Mouse (Mus musculus): Measurements from ENCODE around the gene Pfkp. TPM values are rescaled to one million over a fixed set of nuclear protein-coding genes. Genes with fewer than 3 reads are reported as not detected.

Pfkp gene
- polyA plus RNA-seq, 1 experiment, result 225 TPM

DNA sequence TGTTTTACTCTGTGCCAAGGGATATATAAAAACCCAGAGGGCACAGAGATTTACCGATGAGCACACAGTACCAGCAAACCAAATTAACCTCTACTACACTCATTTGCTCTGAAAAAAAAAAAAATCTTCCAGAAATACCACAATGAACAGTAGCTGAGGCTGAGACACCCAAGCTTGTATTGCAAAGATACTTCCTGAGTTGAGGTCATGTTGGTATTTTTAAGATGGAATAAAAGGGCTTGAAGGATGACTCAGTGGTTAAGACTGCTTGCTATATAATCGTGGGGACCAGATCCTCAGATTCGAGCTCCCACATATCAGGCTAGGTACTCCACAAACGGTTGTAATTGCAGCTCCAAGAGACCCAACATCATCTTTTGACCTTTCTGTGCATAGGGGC lies 24.5 kb downstream of the Pfkp start:
- no peak overlapping the region for H3K27ac ChIP-seq (ENCODE audit: insufficient read depth, low read length)
- H3K4me3 ChIP-seq (ENCODE audit: insufficient read depth, low read length), result no peak overlapping the region
- H3K4me1 ChIP-seq (ENCODE audit: control insufficient read depth, insufficient read depth, low read length), result peaks cover 8% of the 10 kb centered on the region
- TF ChIP-seq POLR2A (IDR thresholded peaks at IDR 0.05; ENCODE audit: extremely low read depth, insufficient read depth, low read length) (no peak), CTCF (IDR thresholded peaks at IDR 0.05; ENCODE audit: extremely low read depth, insufficient read depth, low read length) (no peak)

GRCm38 (mm10) chr13:6621831-6622230 lies 26.7 kb downstream of the Pfkp start:
- Histone ChIP-seq H3K27ac (ENCODE audit: insufficient read depth, low read length) (no peak overlapping the region), H3K4me1 (ENCODE audit: control insufficient read depth, insufficient read depth, low read length) (peaks cover 10% of the 10 kb centered on the region), H3K4me3 (ENCODE audit: insufficient read depth, low read length) (no peak overlapping the region)
- TF ChIP-seq CTCF (IDR thresholded peaks at IDR 0.05; ENCODE audit: extremely low read depth, insufficient read depth, low read length), result no peak
- no peak for TF ChIP-seq POLR2A (IDR thresholded peaks at IDR 0.05; ENCODE audit: extremely low read depth, insufficient read depth, low read length)

DNA sequence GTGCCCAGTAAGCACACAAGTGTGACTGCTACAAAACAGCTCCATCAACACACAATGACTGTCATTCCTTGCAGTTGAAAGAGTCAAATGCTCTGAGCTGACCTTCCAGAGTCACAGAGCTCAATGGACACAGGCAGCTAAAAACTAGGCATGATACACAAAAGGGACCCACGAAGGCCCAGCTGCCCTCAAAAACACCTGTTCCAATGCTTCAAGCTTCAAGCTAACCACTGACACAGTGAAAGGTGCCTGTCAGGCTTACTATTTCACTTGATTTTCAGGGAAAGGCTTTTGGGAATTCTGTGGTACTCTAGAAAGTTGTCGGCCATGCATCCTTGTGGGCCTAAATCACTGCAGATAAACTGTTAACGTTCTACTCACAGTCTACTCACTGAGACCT lies 28.3 kb downstream of the Pfkp start:
- Histone ChIP-seq H3K27ac (ENCODE audit: insufficient read depth, low read length) (no peak overlapping the region), H3K4me3 (ENCODE audit: insufficient read depth, low read length) (no peak overlapping the region), H3K4me1 (ENCODE audit: control insufficient read depth, insufficient read depth, low read length) (peaks cover 5% of the 10 kb centered on the region)
- TF ChIP-seq CTCF (IDR thresholded peaks at IDR 0.05; ENCODE audit: extremely low read depth, insufficient read depth, low read length), result no peak
- TF ChIP-seq POLR2A (IDR thresholded peaks at IDR 0.05; ENCODE audit: extremely low read depth, insufficient read depth, low read length), result no peak

DNA sequence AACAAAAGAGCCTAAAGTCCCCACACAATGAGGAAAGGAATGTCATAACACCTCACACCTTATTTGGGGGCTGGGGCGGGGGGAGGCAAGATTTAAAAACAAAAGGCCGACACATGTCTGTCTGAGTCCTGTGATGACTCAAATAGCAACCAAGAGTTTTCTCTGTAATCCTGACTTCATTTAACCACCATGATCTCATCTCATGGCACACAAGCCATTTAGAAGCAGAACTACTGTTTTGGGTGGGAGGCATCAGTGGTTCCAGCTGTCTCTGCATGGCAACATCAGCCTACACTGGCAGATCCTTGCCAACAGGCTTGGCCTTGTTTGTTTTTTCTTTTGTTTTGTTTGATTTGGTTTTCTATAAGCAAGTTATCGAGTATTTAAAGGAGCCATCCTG lies 29.9 kb downstream of the Pfkp start:
- no peak for TF ChIP-seq POLR2A (IDR thresholded peaks at IDR 0.05; ENCODE audit: extremely low read depth, insufficient read depth, low read length)
- Histone ChIP-seq H3K27ac (ENCODE audit: insufficient read depth, low read length) (no peak overlapping the region), H3K4me1 (ENCODE audit: control insufficient read depth, insufficient read depth, low read length) (peaks cover 5% of the 10 kb centered on the region; the same call in 1 of the 2 replicates), H3K4me3 (ENCODE audit: insufficient read depth, low read length) (no peak overlapping the region)

DNA sequence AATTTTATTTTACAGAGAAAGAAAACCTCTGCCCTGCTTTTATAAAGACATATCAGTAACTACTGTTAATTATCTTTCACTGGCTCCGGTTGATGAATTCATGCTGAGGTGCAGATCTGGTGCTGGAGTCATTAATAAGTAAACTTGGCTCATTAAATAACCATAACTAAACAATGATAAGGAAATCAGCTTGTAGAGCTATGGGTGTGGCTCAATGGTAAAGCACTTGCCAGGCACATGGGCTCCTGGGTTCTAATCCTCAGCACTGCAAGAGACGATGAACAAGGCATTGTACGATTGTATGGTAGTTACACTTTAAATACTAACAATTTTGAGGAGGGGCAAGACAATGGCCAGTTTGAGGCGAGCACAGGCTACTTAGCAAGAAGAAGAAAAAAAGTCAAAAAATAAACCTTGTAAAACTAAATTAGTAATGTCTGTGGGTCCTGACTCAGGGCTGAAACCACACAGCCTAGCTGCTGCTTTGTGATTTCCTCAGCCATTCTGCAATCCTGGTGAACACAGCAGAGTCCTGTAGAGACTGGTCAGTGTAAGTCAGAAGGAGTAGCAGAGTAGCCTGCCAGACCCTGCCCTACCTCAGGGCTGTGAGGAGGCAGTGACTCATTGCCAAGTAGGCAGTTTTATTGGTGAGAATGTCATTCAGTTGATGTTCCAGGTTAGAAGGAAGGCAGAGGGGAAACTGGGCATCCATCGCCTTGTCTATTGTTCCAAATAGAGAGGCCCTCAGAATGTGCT lies 34.7 kb downstream of the Pfkp start:
- TF ChIP-seq CTCF (IDR thresholded peaks at IDR 0.05; ENCODE audit: extremely low read depth, insufficient read depth, low read length) (no peak), POLR2A (IDR thresholded peaks at IDR 0.05; ENCODE audit: extremely low read depth, insufficient read depth, low read length) (no peak)
- H3K4me1 ChIP-seq (ENCODE audit: control insufficient read depth, insufficient read depth, low read length), result peaks cover 5% of the 10 kb centered on the region; the same call in 1 of the 2 replicates
- no peak overlapping the region for H3K4me3 ChIP-seq (ENCODE audit: insufficient read depth, low read length)
- no peak overlapping the region for H3K27ac ChIP-seq (ENCODE audit: insufficient read depth, low read length)

- TF ChIP-seq POLR2A (IDR thresholded peaks at IDR 0.05; ENCODE audit: extremely low read depth, insufficient read depth, low read length) (no peak), CTCF (IDR thresholded peaks at IDR 0.05; ENCODE audit: extremely low read depth, insufficient read depth, low read length) (peak; percentile 24; the same call in 1 of the 2 replicates)
- Histone ChIP-seq H3K4me3 (ENCODE audit: insufficient read depth, low read length) (no peak overlapping the region), H3K4me1 (ENCODE audit: control insufficient read depth, insufficient read depth, low read length) (no peaks in the 10 kb centered on the region), H3K27ac (ENCODE audit: insufficient read depth, low read length) (no peak overlapping the region)
Measured at GRCm38 (mm10) chr13:6602786-6603409, 45.7 kb downstream of the Pfkp start.

DNA sequence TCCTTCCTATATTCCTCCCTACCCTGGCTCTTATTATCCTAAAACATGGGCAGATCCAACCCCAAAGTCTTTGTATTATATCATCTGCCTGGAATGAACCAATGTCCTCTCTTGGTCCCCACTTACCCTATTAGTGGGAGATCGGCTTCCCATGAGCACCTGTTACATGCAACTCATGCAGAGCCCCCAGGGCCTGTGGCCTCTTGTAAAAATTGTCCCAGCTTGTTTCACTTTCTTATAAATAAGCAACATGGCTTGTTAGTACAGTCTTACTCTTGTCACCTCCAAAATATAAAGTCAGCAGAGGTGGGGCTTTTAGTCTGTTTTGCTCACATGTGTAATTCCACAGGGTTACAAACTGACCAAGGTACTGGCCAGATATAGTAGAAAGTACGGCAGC lies 46.9 kb downstream of the Pfkp start:
- Histone ChIP-seq H3K4me1 (ENCODE audit: control insufficient read depth, insufficient read depth, low read length) (no peaks in the 10 kb centered on the region), H3K27ac (ENCODE audit: insufficient read depth, low read length) (no peak overlapping the region), H3K4me3 (ENCODE audit: insufficient read depth, low read length) (no peak overlapping the region)
- no peak for TF ChIP-seq POLR2A (IDR thresholded peaks at IDR 0.05; ENCODE audit: extremely low read depth, insufficient read depth, low read length)
- TF ChIP-seq CTCF (IDR thresholded peaks at IDR 0.05; ENCODE audit: extremely low read depth, insufficient read depth, low read length), result no peak

DNA sequence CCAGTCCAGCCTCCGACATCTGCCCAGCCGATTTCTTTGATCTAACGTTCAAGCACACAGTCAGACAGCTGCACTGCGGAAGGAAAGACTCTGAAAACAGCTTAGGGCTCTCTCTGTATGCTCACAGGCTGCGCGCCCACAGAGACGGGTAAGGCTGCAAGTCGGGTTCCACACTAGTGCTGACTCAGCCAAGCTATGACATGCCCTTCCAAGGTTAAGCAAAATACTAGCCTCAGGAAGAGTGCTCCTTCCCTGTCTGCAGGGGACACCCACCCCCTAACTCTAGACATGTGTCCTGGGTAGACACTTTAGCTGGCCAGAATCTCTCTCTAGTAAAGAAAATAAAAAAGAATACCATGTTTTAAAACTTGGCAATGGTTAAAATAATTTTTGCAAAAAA lies 48.0 kb downstream of the Pfkp start:
- TF ChIP-seq CTCF (IDR thresholded peaks at IDR 0.05; ENCODE audit: extremely low read depth, insufficient read depth, low read length), result no peak
- TF ChIP-seq POLR2A (IDR thresholded peaks at IDR 0.05; ENCODE audit: extremely low read depth, insufficient read depth, low read length), result no peak
- H3K27ac ChIP-seq (ENCODE audit: insufficient read depth, low read length), result no peak overlapping the region

DNA sequence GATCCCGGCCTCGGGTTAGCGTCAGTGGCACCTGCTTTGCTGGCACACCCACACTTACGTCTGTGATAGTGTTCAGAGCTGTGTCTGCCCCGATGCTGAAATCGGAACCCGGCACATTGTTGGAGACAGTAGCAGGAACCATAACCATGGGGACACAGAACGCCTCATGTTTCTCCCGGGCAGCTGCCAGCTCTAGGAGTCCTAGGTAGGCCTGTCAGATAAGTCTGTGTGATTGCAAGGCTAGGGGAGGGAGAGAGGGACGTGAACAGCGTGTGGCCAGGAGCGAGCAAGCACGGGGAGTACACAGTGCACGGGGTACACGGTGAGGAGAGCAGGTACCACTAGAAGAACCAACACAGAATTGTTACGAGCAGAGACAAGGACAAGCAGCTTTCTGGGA lies 50.8 kb downstream of the Pfkp start:
- H3K27ac ChIP-seq (ENCODE audit: insufficient read depth, low read length), result no peak overlapping the region
- no peak overlapping the region for H3K4me3 ChIP-seq (ENCODE audit: insufficient read depth, low read length)
- no peaks in the 10 kb centered on the region for H3K4me1 ChIP-seq (ENCODE audit: control insufficient read depth, insufficient read depth, low read length)
- TF ChIP-seq POLR2A (IDR thresholded peaks at IDR 0.05; ENCODE audit: extremely low read depth, insufficient read depth, low read length), result no peak
- no peak for TF ChIP-seq CTCF (IDR thresholded peaks at IDR 0.05; ENCODE audit: extremely low read depth, insufficient read depth, low read length)

More for the DNA sequence above, 48.0 kb downstream of the Pfkp start:
- Histone ChIP-seq H3K4me3 (ENCODE audit: insufficient read depth, low read length) (no peak overlapping the region), H3K4me1 (ENCODE audit: control insufficient read depth, insufficient read depth, low read length) (no peaks in the 10 kb centered on the region)

GRCm38 (mm10) chr13:6595403-6595802 lies 53.2 kb downstream of the Pfkp start:
- Histone ChIP-seq H3K4me3 (ENCODE audit: insufficient read depth, low read length) (no peak overlapping the region), H3K27ac (ENCODE audit: insufficient read depth, low read length) (no peak overlapping the region), H3K4me1 (ENCODE audit: control insufficient read depth, insufficient read depth, low read length) (no peaks in the 10 kb centered on the region)
- no peak for TF ChIP-seq POLR2A (IDR thresholded peaks at IDR 0.05; ENCODE audit: extremely low read depth, insufficient read depth, low read length)
- no peak for TF ChIP-seq CTCF (IDR thresholded peaks at IDR 0.05; ENCODE audit: extremely low read depth, insufficient read depth, low read length)
